Mouse (Mus musculus): ENCODE measurements at regions not wholly inside any gene's neighbourhood (a gene's known extent, or its start where the extent isn't known, plus 50 kb on each side); places are given as distances from the start of the nearest gene placed in this dataset.
A peak's percentile ranks its signal among the peaks of the same experiment; 100 is the strongest.

DNA sequence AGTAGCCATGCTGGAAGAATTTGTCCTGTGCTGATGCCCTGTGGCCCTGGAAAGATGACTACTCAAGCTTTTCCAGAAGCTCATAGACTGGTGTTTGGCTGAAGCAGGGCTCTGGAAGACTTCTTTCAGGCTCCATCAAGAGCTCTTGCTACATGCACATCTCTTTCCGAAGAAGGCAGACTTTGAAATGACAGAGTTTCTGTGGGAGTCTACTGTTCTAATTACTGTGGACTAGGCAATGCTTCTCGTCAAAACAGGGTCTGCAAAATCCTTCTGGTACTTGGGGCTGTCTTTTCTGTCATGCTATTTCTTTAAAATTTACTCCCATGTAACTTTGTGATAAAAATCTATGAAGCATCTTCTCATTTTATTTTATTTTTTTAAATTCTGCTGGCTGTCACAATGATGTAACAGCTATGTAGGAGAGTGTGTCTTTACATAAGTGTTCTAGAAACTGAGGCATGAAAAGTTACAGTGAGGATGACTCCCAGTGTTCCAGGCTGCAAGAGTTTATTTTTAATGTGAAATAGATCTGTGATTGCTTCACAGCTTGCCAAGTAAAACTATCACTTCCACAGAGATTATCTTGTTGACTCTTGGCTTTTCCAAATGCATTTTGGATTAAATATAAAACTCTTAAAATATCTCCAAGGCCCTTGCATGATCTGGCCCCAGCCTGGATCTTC, 244.9 kb upstream of the Nmur2 start:
- no peak for DNase-seq

DNA sequence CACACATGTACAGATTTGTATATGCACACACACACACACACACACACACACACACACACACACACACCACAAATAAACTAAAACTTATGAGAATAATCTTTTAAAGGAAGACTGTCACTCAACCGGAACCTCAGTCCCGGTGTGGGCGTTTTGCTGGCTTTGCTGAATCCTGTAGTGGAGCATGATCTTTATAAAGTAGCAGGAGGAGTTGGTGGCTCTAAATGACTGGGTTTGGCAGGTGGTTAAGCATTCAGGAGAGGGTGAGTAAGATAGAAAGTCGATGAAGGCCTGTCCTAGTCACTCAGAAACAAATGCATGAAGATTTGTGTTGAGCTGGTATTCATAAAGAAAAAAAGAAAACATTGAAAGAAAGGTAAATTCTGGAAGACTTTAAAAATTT, 240.4 kb upstream of the Nmur2 start:
- DNase-seq: no peak

DNA sequence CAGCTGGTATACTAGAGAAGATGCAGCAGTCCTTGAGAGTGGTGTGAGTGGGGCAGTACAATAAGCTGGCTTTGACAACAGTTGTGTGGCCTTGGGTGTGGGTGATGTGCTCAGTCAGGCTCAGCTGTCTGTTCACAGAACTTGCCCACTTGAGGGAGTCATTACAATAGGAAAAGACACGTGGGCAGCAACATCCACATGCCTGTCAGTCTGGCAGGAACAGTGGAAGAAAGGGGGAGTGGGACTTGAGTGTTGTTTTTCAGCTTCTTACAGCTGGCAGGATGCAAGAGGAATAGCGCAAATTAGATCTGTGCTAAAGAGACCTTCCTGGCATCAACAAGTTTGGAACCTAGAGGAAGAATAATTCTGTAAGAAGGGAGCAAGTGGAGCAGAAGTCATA, 239.4 kb upstream of the Nmur2 start:
- no peak for DNase-seq

DNA sequence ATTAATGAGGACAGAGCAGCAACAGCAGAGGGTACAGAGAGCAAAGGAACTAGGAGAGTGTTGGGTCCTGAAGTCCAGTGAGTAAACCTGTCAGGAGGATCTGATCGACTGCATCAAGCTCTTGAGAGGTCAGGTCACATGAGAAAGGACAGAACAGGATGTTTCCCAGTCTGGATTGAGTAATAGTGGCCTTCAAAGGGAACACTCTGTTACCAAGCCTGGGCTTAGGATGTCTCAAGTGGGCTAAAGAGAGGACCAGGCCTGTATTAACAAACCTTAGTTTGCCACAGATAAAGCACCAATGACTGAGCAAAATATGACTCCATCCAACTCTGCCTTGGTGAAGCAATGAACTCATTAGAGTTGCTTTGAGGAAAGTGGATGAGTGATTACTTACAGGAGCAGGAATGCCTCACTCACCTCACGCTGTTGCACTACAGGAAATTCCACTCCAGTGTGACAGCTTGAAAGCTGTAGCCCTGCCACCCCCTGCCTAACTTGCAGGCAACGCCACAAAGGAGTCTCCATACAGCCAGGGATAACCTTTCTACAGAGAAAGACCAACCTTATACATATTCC, 229.2 kb upstream of the Nmur2 start:
- no peak for DNase-seq

DNA sequence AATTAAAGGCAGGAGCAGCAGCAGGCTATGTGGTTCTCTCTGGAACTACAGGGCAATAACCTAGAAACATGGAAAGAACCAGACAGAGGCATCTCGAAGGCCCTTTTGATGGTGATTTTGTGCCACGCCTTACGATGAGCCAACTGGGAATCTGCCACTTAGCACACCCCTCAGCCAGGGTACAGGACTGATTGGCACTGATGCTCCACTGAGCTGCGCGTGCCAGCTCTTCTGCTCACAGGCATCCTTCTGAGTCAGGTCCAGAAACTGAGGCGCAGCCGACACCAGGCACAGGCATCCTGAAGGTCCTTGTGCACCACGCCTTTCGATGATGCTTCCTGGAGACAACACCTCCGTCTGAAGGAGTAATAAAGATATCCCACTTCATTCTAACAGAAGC, 221.9 kb upstream of the Nmur2 start:
- DNase-seq: no peak

DNA sequence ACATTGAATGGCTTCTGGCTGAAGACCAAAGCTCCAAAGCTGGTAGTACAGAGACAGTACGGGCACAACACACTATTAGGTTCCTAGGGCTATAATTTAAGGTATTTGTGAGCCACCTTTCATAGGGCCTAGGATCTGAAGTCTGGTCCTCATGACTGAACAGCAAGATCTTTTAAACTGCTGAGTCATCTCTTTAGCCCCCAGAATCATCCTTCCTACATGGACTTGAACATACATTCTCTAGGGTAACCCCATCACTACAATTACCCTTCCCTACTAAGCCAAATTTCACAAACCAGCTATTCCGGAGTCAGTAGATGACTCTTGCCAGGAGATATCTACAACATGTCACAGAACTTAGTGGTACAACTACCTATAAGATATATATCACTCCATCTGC, 215.5 kb upstream of the Nmur2 start:
- no peak for DNase-seq

DNA sequence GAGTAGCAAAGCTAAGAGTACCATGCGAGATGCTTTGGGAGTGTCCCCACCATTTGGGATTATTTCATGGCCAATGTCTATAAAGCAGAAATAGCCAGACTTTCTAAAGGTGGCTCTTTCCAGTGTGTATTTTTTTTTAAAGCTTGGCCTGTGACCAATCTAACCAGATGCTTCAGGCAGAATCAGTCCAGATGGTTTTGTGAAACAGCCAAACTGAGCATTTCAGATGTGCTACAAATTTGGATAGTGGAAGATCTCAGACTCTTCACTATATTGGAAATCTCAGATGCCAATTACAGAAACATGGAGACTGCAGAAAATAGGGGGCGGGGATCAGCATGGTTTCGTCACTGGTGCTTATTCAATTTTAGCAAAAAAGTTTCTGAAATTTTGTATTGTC, 213.6 kb upstream of the Nmur2 start:
- DNase-seq: no peak

DNA sequence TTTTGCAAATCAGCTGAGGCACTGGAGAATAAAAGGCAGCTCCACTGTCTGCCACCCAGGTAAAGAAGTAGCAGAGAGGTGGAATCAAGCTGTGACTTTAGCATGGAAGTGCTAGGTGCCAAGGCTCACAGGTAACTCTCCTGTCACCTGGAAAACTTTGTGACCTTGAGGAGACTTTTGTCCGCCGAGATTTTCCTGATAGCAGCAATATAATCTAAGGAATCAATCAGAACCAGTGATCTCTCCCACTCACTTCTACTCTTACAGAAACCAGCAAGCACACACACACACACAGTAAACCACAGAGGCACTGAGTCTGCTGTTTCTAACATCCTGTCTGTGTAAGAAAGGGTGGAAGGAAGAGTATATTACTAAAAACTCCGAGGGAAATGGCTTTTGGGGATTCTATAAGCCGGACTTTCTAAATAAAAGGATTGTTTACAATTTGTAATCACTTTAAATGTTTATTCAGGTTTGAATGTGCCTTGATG, 206.6 kb upstream of the Nmur2 start:
- DNase-seq: no peak

DNA sequence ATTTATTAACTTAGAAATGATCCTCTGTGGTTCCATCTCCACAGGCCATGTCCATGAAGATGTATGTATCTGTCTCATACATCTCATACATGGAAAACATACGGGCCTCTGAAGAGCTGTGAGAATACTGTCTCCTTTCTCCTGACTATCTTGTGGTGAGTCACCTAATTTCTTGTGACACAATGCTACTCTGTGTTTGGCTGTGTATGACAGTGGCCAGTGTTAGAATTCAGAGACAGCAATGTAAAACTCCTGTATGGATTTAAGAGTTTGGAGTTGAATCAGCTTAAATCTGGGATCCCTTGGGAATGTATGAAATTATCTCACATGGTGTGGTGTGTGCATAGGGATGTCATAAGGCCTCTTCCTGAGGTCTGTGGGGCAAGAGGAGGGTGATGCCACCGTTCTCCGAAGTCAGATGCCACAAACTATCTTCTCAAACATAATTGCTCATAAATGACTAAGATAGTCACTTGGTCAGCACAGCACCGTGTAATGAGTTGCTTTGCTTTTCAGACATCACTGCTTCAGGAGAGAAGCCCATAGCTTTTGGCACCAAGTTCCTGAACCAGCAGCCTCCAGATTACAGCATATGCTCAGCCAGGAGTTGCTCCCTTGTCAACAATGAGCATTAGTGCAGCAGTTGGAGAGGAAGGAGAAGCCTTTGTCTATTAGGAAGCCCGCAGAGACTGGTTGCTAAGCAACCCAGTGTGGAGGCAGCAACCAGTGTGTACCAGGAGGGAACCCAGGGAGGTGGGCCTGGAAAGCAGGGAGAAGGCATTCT, 205.9 kb upstream of the Nmur2 start:
- DNase-seq: no peak

DNA sequence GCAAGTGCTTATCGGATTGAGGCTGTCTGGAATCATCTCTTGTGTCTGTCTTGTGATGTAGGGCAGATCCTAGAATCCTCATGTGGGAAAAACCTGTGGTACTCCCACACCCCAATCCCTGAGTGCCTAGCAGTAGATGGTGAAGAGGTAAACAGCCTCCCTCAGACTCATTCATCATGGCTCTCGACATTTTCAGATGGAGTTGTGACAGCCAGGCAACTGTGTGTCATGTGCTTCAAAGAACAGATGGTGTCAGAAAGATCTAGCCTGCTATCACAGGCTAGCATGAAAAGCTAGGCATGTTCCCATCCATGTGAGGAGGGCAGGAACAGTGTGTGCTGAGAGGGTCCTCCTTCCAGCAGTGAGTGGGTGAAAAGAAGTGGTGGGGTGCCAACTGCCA, 204.1 kb upstream of the Nmur2 start:
- no peak for DNase-seq

DNA sequence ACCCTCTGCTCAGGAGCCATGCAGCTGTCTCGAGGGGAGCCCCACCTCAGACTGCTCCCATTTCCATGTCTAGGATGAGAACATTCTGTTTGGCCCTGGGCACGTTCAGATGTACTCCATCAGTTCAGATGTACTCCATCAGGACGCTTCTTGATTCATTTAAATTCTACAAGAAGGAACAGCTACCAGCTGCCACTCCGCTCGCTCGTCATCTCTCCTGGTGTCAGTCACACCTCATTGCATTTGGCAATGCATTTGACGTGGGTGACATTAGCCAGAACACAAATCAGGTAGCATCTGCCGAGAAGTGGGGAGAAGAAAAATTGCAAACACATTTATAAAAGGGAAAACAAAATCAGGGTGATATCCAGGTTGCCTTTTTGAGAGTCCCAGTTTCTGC, 202.6 kb upstream of the Nmur2 start:
- no peak for DNase-seq

DNA sequence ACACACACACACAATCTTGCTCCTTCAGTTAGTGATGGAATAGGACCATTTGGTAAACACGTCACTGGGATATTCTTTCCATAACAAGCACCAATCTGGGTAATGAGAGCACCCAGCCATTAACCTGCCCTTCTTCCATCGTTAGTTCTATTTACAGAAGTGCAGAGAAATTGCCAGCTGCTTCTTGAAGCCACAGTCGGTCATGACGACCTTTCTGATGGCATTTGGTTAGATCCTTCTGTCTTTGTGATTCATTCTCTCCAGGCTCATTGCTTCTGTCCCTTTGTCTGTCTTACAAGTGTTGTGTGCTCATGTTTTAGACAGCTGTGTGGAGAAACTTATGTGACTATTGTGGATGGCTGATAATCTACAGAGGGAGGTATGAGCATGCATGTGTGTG, 197.9 kb upstream of the Nmur2 start:
- DNase-seq: no peak

DNA sequence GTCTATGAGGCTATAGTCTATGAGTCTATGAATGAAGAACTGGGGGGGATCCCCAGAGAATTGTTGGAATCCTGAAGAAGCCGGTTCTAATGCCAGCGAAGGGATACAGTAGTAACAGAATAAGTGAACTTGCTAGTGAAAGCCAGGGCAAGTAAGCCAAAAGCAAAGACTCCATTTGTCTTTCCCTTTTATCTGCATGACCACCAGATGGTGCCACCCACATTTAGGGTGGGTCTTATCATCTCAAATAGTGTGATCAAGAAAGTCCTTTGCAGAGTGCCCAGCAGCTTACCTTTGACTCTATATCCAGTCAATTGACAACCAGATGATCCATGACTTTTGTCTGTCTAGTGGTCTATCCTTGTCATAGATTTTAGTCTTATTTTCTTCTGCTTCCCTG, 184.2 kb upstream of the Nmur2 start:
- DNase-seq: no peak

DNA sequence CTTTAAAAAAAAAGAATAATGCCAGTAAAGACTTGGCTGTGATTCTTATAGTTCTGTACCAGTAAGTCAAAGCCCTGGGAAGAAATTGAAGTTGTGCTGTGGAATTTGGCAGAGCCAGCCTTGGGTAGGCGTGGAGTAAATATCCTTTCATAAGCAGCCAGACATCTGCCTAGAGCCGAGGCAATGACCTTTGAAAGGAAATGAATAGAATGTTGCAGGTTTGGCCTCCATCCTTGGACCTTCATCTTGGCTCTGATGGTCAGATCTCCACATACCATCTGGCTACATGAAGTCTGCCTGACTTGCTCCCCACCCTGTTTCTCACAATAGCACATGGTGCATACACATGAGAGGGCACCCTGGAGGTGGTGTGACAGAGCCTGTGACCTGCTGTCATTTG, 174.9 kb upstream of the Nmur2 start:
- DNase-seq: no peak

DNA sequence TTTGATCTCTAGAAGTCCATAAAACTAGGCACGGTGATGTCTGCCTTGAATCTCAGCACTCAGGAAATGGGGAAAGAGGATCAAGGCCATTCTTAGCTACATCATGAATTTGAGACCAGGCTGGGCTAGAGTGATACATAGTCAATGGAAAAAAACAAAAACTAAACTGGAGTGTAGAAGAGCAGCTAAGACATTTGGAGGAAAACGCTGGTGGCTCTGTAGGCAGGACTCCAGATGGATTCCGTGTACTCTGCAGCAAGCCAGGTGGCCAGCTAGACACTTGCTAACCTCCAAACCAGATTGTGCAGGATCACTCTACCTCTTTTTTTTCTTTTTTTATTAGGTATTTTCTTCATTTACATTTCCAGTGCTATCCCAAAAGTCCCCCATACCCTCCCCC, 161.0 kb upstream of the Nmur2 start:
- DNase-seq: no peak

DNA sequence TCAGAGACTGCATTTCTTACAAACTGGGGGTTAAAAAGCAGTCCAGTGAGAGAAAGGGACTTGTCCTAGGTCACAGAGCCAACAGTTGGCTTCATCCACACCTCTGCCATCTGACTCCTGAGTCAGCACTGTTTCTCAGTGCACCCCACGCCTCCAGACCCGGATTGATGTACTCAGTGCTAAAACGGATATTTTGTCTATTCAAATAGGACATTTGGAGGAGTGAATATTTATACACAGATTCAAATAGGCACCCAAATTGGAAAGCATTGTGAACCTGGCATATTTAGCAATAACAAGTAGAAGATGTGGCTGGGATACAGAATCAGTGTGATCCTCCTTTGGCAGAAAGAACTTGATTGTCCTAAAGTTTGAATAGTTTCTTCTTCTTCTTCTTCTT, 154.5 kb upstream of the Nmur2 start:
- no peak for DNase-seq

DNA sequence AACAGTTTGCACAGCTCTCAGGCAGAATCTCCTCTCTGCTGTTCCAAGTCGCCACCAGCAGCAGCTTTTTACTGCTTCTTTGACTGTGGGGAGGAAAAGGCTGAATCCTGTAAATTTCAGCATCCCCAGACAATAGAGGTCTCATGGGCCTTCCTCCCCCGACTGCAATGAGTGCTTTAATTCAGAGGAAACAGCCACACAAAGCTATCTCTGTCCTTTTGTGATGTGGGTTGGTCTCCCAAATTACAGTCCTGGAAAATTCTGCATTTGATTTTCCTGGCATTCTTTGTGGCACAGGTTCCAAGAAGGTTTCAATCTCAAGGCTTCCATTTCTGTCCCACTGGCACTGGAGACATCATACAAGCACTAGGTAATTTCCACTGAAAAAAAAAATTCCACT, 152.6 kb upstream of the Nmur2 start:
- DNase-seq: no peak

DNA sequence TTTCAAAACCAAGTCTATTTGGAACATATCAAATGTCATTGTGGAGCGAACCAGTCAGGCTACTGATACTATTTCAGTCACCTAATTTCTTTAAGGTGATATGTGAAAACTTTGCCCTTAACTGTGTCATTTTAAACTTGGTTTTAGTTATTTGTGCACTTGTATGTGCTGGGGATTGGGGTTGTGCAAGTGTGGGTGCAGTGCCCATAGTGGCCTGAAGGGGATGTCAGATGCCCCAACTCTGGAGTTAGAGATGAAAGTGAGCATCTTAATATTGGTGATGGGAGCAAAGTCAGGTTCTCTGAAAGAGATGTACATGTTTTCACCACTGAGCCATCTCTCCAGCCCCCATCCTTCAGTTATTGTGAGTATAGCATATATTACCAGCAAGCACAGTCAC, 133.1 kb upstream of the Nmur2 start:
- no peak for DNase-seq

DNA sequence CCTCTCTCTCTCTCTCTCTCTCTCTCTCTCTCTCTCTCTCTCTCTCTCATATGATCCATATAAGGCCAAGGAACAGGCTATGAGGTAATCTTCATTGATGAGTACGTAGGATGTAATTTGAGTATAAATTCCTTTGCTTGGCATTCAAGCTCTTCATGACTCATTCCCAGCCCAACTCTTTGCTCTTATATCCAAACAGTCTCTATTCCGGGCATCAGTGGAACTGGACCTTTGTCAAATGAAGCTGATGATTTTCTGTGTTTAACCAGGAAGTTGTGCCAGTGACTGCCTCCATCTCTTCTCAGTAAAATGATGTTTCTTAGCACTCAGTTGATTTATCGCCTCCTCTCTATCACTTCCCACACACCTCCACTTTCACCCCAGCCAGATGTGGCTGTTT, 132.4 kb upstream of the Nmur2 start:
- DNase-seq: no peak

DNA sequence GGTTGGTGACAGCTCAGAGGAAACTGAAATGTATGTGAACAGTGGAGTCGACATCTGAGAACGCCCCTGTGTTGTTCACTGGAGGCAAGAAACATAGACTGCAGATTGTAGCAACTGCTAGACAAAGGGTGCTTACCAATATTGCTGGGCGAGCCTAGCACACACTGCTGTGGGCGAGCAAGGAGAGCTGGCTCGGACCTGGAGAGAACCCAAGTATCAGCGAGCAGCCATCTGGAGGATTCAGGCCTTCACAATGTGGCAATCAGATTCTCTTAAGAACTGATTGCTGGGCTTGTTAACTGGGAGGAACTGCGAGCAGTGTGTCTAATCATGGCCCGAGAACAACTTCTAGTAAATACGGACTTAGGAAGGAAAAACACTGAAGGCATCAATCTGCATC, 128.8 kb upstream of the Nmur2 start:
- no peak for DNase-seq

DNA sequence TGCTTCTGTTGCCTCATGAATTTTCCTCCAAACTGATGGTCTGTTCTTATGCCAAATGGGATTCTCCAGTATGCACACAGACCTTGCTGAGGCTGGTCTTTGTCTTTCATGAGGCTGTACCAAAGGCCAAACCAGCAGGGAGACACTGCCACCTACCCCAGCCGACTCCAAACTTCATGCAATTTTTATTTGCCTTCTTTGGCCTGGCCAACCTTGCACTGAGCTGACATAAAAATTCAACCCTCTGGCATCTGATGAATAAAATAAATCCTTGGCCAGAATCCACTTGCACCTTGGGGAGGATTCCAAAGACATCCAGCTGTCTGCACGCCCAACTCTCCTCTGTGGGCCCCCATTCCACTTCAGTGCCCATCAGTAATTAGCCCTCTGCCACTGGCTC, 126.0 kb upstream of the Nmur2 start:
- no peak for DNase-seq

DNA sequence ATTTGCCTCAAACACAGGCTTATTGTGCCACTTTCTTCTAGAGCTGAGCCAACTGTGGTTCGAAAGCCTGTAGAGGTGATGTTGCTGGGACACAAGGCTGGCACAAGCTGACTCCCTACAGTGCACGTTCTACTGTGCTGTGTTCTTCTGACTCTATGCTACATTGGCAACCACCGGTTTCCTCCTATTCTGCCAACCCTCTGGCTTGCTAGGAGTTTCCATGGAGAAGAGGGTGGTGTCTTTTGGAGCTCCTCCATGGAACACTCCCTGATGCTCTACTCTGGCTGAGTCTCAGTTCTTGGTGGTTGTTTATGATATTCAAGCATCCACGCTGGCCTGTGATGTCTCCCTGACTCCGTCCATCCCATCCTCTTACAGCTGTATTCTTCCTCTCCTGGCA, 124.9 kb upstream of the Nmur2 start:
- no peak for DNase-seq

DNA sequence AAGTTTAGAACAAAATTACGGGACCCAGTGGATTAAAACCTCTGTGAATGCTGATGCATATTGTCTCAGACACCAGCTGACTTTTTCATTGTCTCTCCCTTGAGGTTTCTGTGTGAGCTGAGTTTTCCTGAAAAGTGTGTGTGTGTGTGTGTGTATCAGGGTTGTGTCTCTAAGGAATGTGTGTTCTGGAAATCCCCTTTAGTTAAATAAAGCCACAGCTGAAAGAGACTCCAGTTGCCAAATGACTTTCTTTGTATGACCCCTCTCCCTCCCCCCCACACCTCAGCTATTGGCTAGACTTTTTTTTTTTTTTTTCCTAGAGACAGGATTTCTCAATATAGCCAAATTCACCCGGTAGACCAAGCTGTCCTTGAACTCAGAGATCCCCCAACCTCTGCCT, 119.5 kb upstream of the Nmur2 start:
- no peak for DNase-seq

DNA sequence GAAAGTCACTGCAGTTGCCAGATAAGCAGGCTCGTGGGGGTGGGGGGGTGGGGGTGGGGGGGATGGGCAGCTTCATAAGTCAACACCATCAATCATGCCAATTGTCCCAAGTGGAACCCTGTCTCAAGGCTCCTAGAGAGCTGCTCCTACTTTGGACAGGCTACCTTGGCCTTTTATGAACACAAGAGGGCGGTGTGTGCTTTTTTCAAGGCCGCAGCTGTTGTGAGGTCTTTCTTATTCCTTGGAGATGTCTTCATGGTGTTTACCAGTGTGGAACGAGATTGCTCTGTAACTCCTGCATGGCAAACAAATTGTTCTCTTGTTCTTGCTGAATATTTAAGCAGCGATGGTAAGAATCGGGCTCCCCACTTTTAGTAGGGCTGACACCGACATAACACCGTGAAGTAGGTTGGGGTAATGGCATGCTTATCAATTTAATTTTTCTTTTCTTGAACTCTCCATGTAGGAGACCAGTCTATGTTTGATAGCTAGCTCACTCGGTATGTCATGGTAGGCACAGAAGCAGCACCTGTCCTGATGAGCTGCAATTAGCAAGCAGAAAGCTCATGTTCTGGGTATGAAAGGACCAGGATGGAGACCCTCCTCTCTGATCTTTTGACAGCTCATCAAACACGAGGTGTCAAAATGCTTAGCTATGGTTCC, 118.7 kb upstream of the Nmur2 start:
- DNase-seq: peak; percentile 7
